Mouse (Mus musculus): ENCODE data around the gene Wwox.

Wwox gene

GRCm38 (mm10) chr8:115312371-115312770, 872.9 kb downstream of the Wwox start:
- no peak for DNase-seq (ENCODE audit: inconsistent ontology term)

GRCm38 (mm10) chr8:115322501-115322900, 883.0 kb downstream of the Wwox start:
- no peak for DNase-seq (ENCODE audit: inconsistent ontology term)

DNA sequence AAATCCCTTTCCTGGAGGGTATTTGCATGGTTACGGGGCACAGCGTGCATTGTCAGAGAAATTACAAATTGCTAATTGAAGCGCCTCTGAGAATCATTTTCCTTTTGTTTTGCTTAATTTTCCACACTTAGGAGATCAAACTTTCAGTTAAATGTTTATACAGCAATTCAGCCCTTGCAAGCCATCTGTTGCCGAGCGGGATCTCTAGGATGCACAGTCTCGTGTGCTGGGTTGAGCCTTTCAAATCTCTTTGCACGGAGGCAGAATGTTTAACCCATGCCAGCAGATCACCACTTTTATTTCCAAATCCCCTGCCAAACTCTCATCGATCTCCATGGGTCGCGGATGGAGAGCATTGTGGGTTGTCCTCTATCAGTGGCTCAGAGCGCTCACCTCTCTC, 891.2 kb downstream of the Wwox start:
- no peak for DNase-seq (ENCODE audit: inconsistent ontology term)

GRCm38 (mm10) chr8:115333972-115334371, 894.5 kb downstream of the Wwox start:
- DNase-seq (ENCODE audit: inconsistent ontology term): peak; percentile 77

DNA sequence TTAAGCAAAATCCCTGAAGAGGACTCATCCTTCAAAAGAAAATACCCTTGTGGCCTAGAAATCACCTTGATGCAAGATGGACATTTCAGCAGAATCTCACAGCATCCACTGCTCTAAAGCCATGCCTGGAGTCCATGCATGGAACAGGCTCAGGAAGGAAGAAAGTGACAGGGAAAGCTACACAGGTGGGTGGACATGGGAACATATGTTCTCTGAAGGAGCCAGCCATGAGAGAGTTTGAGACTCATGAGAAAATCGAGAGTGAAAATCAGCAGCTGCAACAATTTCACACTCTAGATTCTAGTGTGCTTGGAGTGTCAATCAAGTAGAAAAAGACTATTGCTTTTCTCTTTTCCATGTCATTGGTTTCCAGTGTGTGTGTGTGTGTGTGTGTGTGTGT, 896.9 kb downstream of the Wwox start:
- DNase-seq (ENCODE audit: inconsistent ontology term): no peak

GRCm38 (mm10) chr8:115348704-115349103, 909.2 kb downstream of the Wwox start:
- DNase-seq (ENCODE audit: inconsistent ontology term): no peak

DNA sequence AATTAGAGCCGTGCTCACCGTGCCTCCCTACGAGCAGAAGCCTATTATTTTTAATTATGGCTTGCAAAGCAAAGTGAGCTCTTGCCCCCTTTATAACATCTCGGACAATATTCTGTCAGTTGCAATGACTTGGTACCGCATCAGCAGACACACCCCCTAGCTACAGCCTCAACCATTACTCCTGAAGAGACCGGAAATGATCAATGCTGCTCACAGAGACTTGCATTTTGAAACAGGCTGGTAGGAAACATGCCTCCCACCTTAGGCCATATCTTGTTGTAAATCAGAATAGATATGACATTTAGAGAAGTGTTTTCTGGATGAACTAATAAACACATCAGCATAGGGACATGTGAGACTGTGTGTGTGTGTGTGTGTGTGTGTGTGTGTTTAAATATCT, 911.3 kb downstream of the Wwox start:
- DNase-seq (ENCODE audit: inconsistent ontology term): no peak

- DNase-seq (ENCODE audit: inconsistent ontology term): peak; percentile 35
Measured at GRCm38 (mm10) chr8:115357663-115358335, 918.3 kb downstream of the Wwox start.

GRCm38 (mm10) chr8:115358481-115358880, 919.0 kb downstream of the Wwox start:
- DNase-seq (ENCODE audit: inconsistent ontology term): no peak

DNA sequence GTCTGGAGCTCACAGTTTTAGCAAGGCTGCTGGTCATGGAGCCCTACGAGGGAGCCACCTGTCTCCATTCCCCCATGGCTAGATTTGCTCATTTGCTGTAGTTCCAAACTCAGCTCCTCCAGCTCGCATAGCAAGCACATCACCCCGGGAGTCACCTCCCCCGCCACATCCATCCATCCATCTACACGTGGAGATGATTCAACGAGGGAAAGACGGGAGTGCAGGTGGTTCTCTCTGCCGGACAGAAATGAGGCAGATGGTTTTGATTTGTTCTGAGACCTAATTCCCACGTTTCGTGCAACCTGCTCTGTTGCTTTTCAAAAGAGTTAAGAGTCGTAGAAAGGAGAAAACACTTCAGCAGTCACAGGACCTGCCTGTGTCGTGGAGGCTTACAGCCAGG, 920.2 kb downstream of the Wwox start:
- no peak for DNase-seq (ENCODE audit: inconsistent ontology term)

DNA sequence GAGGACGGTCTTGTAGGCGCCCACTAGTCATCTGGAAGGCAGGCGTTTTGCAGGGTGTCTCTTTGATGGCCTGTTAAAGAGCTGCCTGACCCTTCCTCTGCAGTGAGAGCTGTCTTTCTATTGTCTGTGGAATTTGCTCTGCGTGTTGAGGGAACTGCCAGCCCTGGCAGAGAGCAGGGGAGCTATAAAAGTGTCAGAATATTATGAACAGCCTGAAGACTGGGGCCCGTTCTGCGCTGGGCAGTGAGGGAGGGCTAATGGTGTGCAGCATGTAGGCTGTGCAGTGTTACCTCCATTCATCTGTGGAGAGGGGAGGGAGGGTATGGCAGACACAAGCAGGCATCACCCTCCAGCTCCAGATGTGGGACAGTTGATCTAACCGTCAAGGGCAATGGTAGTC, 923.1 kb downstream of the Wwox start:
- no peak for DNase-seq (ENCODE audit: inconsistent ontology term)

- no peak for DNase-seq (ENCODE audit: inconsistent ontology term)
Measured at GRCm38 (mm10) chr8:115374957-115375356, 935.5 kb downstream of the Wwox start.

DNA sequence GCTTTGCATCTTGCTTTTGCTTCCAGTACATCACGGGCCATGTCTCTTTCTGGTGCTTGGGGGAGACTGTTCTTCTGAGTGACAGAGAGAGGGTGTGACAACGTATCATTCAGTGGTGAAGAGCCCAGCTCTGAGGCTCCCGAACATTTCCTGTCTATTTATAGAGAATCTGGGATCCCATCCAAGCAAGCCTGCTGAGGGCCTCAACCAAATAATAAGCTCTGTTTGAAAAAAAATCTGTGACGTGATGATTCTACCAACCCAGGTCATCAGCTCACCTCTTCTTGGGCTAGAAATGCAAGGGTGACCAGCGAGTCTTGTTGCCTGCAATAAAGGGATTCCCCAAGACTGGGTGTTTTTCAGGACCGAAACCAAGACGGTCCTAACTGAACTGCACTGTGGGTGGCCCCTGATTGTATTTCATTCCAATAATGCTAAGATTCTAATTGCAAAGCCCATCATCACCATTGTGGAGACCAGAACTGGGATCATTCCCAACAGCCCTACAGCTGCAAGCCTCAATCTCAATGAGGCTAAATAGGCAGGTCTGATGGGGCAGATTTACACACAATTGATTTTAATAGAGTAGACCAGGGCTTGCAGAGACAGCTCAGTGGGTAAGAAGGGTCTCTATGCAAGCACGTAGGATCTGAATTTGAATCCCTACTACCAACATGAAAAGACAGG, 936.0 kb downstream of the Wwox start:
- peak; percentile 83 for DNase-seq (ENCODE audit: inconsistent ontology term)

DNA sequence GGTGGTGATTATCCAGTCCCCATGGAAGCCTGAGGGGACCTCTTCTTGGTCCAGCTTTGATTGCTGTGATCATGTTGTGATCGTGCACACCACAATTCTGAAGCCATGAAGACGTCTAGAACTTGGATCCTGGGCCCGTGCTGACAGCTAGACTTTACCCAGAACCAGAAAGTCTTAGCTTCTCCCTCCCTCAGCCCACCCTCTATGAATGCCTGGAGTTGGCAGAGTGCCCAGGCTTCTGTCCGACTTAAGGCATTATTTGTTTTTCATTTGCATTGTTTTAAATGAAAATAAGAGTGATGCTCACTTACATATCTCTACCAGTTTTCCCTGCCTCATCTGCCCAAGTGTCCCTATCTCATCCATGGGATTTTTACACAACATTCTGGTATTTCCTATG, 937.9 kb downstream of the Wwox start:
- no peak for DNase-seq (ENCODE audit: inconsistent ontology term)

DNA sequence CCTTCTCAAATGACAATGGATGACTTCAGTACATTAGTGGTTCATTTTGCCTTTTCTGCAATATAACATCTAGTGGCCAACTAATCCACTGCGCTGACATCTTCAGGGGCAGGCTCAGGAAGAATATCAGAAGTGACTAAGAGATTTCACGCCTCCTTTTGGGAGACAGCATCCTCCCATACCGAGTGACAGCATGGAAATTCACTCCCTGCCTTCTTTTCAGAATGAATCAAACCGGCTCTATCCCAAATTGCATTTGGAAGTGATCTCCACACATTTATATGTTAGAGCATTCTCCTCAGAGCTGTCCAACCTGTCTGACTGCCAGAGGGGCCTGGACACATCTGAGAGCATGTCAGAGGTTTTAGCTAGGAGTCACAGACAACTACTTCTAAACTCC, 940.6 kb downstream of the Wwox start:
- no peak for DNase-seq (ENCODE audit: inconsistent ontology term)

DNA sequence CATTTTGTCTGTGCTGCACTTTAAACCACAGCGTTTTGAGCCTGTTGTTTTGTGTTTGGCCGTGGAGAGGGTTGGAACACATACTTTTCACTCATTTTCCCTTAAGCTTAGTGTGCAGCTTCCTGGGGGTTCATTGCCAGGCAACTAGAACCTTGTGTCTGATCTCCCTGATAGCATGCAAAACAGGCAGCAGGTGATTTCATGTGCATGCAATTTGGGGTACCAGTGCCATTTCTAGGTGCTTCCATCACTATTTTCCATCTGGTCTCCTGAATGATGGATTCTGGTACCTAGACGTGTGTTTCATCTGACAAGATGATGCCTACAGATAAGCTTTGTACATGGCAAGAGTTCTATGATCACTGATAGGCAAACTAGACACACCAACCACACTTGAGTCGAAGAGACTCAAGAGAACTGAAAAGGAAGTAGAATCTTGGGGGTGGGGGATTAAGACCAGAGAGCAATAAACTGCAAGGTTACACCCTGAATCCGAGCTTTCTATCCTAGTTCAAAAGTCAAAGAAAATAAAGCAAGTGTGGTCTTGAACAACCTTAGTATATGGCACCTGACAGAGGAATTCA, 951.6 kb downstream of the Wwox start:
- no peak for DNase-seq (ENCODE audit: inconsistent ontology term)

- DNase-seq (ENCODE audit: inconsistent ontology term): no peak
Measured at GRCm38 (mm10) chr8:115395840-115396239, 956.4 kb downstream of the Wwox start.

GRCm38 (mm10) chr8:115397981-115398380, 958.5 kb downstream of the Wwox start:
- DNase-seq (ENCODE audit: inconsistent ontology term): no peak

- no peak for DNase-seq (ENCODE audit: inconsistent ontology term)
Measured at GRCm38 (mm10) chr8:115400013-115400720, 960.7 kb downstream of the Wwox start.
